Comparison of ENCODE assay signal across 20 mouse cellular contexts in the genomic region with DNA sequence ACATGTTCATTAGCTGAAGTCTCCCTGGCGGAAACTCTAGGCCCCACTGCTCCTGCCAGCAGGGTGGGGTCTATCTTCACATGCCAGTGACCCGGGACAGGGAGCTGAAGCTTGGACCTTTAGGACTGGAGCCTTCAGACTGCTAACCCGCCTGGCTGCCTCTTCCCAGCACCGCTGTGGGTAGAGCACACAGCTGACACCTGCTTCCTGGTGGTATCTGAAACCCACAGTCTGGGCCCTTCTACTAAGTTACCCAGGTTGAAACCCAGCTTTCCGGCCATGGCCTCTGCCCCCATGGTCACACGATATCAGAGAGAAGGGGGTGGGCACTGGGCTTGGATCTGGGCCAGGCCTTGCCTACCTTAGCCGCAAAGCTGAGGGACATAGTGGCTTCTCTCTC. TPM values are rescaled to one million over a fixed set of nuclear protein-coding genes. Genes with fewer than 3 reads are reported as not detected.
DNase-seq lines count a peak whose midpoint lies in the region; TF ChIP-seq lines count a peak whose summit lies in the region.
"Had no signal": no experiment of that assay in that cellular context is flagged by ENCODE, and none has a peak within 500 bp of the region (broad histone marks: within the 10 kb centered on the region; RNA-seq: fewer than 3 reads in every experiment).

No protein-coding gene starts in this region.

- no peak overlapping the region for H3K4me3 ChIP-seq in gastrocnemius, adult 2 months
- H3K4me3 ChIP-seq: embryonic facial prominence, embryonic 12.5 days; forebrain, embryonic 10.5 days; heart, adult 2 months; liver, embryonic 12.5 days; neural tube, embryonic 15.5 days had no signal

- DNase-seq in gastrocnemius, adult 2 months = no peak
- no peak for DNase-seq in gastrocnemius, adult 18-20 months (ENCODE audit: low spot score)
- DNase-seq in testis, postnatal 10 days (ENCODE audit: low spot score) = peak; percentile 42
- no peak for DNase-seq in testis, postnatal 14 days (ENCODE audit: low spot score)
- peak; percentile 49 to 57 for DNase-seq in spleen, postnatal 36 days (ENCODE audit: low spot score in 2 of 2)
- peak; percentile 63 for DNase-seq in thymus, postnatal 4 days
- DNase-seq in left cerebral cortex, postnatal 25 days (ENCODE audit: low spot score in 2 of 2) = no peak
- no peak for DNase-seq in layer of hippocampus, postnatal 25 days (ENCODE audit: extremely low spot score in 1 of 2, low spot score in 1 of 2)
- DNase-seq: cerebellum, postnatal 25 days; heart, adult 2 months; heart, postnatal 10 days; kidney, postnatal 10 days; layer of hippocampus, adult 9-11 months; right cerebral cortex, postnatal 4 days had no signal

- intact Hi-C loops in gastrocnemius, adult 2 months (cut with DNase I) = loop anchor here (5.0 kb wide), 1 partner anchor 287 kb away; no protein-coding TSS in a partner anchor
- intact Hi-C loops in left cerebral cortex, postnatal 25 days (cut with DNase I) = no loop called here

- TF ChIP-seq CTCF in gastrocnemius, adult 2 months (IDR thresholded peaks at IDR 0.05) = no peak

- peak overlapping the region; percentile 58 for H3K27ac ChIP-seq in gastrocnemius, adult 2 months
- H3K27ac ChIP-seq: embryonic facial prominence, embryonic 12.5 days; forebrain, embryonic 10.5 days; heart, adult 2 months; hindbrain, postnatal 0 days; liver, embryonic 12.5 days; neural tube, embryonic 15.5 days had no signal

RNA-seq across cellular contexts. Expression of gene Wfs1, which starts 9.4 kb away (rescaled TPM):
- total RNA-seq in gastrocnemius, adult 2 months (2021) = 10 to 100 TPM; 49.9 to 86.0 TPM
- 10 to 100 TPM; 57.7 to 80.4 TPM for total RNA-seq in gastrocnemius, adult 18-20 months (2021)
- 100 to 1,000 TPM; 114 to 145 TPM for total RNA-seq in left cerebral cortex, postnatal 25 days (2021)
- 100 to 1,000 TPM; 191 to 192 TPM for total RNA-seq in layer of hippocampus, postnatal 25 days (2021)
- total RNA-seq: megakaryocyte-erythroid progenitor cell, adult 5-6 weeks had no signal

Comparison
In these comparisons a context has a peak if more than half of its experiments do, and no peak if none do; other contexts are left out.
1. DNase-seq: peak in testis, postnatal 10 days (single experiment), spleen, postnatal 36 days (2 of 2) and thymus, postnatal 4 days (single experiment); none in gastrocnemius, adult 2 months (single experiment), gastrocnemius, adult 18-20 months (single experiment), testis, postnatal 14 days (single experiment), left cerebral cortex, postnatal 25 days (0 of 2) and layer of hippocampus, postnatal 25 days (0 of 2).